Mouse (Mus musculus): ENCODE data around the gene Morn2. TPM values are rescaled to one million over a fixed set of nuclear protein-coding genes. Genes with fewer than 3 reads are reported as not detected.

The Morn2 gene
- total RNA-seq, 2 experiments from 2014 or later, result 14.8 to 16.0 TPM

DNA sequence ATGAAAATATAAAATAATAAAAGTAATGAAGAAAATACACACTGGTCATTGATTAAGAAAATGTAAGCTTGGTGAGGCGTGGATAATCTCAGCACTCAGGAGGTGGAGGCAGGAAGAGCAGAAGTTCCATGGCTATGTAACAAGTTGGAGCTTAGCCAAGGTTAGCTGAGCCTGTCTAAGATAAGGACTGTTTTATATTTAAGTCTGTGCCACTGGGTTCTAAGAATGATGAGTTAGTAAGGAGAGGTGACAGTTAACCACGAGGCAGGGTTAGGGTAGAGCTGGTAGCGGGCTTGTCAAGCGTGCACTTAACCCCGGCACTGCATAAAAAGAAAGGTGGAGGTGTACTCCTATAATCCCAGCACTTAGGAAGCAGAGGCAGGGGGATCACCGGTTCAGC, 32.2 kb downstream of the Morn2 start:
- no peak for DNase-seq (ENCODE audit: low spot score)
- intact Hi-C loops (cut with DNase I), result no loop called here

DNA sequence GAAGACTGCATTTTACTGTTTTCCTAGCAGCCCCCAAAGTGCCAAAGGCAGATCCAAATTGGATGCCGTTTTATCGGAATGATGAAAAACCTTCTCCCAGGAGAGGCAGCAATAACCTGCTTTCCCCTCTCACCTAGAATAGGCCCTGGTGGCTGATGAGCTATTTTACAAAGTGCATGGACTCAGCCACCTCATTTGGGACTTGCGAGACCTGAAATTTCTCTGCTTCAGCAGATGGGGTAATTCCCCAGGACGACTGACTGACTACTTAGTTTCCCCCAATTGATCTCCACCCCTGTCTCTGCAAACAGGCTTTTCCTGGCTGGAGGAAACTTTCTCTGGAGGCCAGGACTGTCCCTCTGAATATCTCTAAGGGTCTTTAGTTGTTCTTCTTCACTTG, 33.0 kb downstream of the Morn2 start:
- no peak for DNase-seq (ENCODE audit: low spot score)
- intact Hi-C loops (cut with DNase I), result no loop called here

DNA sequence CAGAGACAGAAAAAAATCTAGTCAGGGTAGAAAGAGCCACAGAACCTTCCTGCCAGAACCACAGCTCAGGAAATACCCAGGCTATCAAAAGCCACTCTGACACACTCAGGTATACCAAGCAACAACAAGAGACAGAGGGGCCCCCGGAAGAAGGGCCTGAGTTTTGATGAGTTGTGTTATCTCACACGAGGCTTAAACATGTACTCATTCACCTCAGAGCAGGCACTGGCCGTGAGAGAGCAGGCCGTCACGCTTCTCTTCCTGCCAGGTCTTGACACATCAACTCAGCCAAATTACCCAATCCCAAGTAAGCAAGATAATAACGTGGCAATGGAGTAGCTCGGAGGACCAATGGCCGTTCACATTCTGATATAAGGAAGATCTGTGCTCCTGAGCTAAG, 33.7 kb downstream of the Morn2 start:
- intact Hi-C loops (cut with DNase I), result no loop called here
- no peak for DNase-seq (ENCODE audit: low spot score)

GRCm38 (mm10) chr17:80324521-80324920, 34.5 kb downstream of the Morn2 start:
- intact Hi-C loops (cut with DNase I), result no loop called here

DNA sequence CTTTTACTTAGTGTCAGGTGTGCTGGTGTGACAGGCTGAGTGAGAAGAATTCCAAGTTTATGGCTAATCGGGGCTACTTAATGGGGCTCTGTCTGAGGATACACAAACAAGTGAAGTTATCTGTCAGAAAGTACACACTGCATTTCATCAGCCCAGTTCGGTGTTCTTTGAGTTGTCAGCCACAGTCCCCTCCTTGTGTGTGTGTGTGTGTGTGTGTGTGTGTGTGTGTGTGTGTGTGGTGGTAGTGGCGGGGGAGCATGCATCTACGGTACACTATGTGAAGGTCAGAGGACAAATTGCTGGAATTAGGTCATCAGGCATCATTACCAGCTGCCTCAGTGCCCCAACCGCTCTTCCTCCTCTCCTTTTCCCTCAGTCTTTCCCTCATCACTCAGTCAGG, 35.5 kb downstream of the Morn2 start:
- intact Hi-C loops (cut with DNase I), result no loop called here
- DNase-seq (ENCODE audit: low spot score), result no peak

More at GRCm38 (mm10) chr17:80324521-80324920, 34.5 kb downstream of the Morn2 start:
- no peak for DNase-seq (ENCODE audit: low spot score)

- DNase-seq (ENCODE audit: low spot score), result no peak
- intact Hi-C loops (cut with DNase I), result no loop called here
These were observed 36.4 kb downstream of the Morn2 start for GRCm38 (mm10) chr17:80326431-80326830.

DNA sequence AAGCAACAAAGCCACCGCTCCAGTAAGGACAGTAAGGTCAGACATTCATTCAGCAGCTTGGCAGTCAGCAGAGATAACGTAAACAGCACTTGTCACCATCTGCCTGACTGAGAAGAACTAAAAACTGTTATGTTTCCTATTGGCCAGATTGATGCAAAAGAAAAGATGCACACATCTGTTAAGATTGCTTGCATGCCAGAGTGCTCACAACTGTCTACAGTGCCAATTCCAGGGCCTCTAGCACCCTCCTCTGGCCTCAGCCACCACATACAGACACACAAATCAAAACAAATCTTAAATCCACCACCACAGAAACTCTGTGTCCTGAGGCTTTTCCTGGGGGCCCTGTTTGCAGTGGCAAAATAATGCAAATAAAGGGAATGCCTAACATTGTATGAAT, 42.4 kb downstream of the Morn2 start:
- DNase-seq (ENCODE audit: low spot score), result no peak
- intact Hi-C loops (cut with DNase I), result no loop called here

GRCm38 (mm10) chr17:80345277-80345676, 55.3 kb downstream of the Morn2 start:
- intact Hi-C loops (cut with DNase I), result no loop called here
- no peak for DNase-seq (ENCODE audit: low spot score)

GRCm38 (mm10) chr17:80346591-80347125, 56.7 kb downstream of the Morn2 start:
- no peak for DNase-seq (ENCODE audit: low spot score)
- intact Hi-C loops (cut with DNase I), result no loop called here

Other genes starting within 250 kb of the Morn2 start
- 10 to 100 TPM; 21.0 to 22.3 TPM for gene Hnrnpll, start 227.9 kb upstream of the Morn2 start, total RNA-seq (2021)
- gene Galm, start 162.7 kb upstream of the Morn2 start, total RNA-seq (2021), result 10 to 100 TPM; 14.1 to 14.5 TPM
- gene Srsf7, start 82.9 kb upstream of the Morn2 start, total RNA-seq (2021), result 10 to 100 TPM; 36.9 to 41.9 TPM
- not detected for gene Ttc39d, start 82.7 kb upstream of the Morn2 start, total RNA-seq (2021)
- gene Gemin6, start 65.8 kb upstream of the Morn2 start, total RNA-seq (2021), result 1 to 10 TPM; 3.1 to 4.0 TPM
- 1 to 10 TPM; 6.0 to 6.5 TPM for gene Dhx57, start 273 bp downstream of the Morn2 start, total RNA-seq (2021)
- not detected for gene Arhgef33, start 17.2 kb downstream of the Morn2 start, total RNA-seq (2021)
- gene Gm10190, start 83.3 kb downstream of the Morn2 start, total RNA-seq (2021), result not detected
- 10 to 100 TPM; 11.4 to 13.5 TPM for gene Sos1, start 190.2 kb downstream of the Morn2 start, total RNA-seq (2021)